Mouse (Mus musculus): ENCODE data around the gene Eif2d. TPM values are rescaled to one million over a fixed set of nuclear protein-coding genes. Genes with fewer than 3 reads are reported as not detected.
A peak's percentile ranks its signal among the peaks of the same experiment; 100 is the strongest.

Eif2d gene
- polyA plus RNA-seq, 1 experiment, result 41.9 TPM

GRCm38 (mm10) chr1:131181642-131182527 lies 28.9 kb downstream of the Eif2d start:
- peak; percentile 86 for DNase-seq
- TF ChIP-seq POLR2A (IDR thresholded peaks at IDR 0.05; ENCODE audit: control insufficient read depth, extremely low read depth, insufficient read depth, low read length, poor library complexity) (no peak), CTCF (IDR thresholded peaks at IDR 0.05; ENCODE audit: borderline replicate concordance, control insufficient read depth, extremely low read depth, insufficient read depth, low read length, poor library complexity) (peak; percentile 95)
- H3K36me3 ChIP-seq (ENCODE audit: control insufficient read depth, insufficient read depth, low read length), result peaks cover 45% of the 10 kb centered on the region
- peaks cover 36% of the 10 kb centered on the region for H3K4me1 ChIP-seq (replicated peaks; ENCODE audit: control insufficient read depth, insufficient read depth, low read length)
- no peak overlapping the region for H3K27ac ChIP-seq (ENCODE audit: control insufficient read depth, insufficient read depth, low read length)
- H3K27me3 ChIP-seq (ENCODE audit: control insufficient read depth, insufficient read depth, low read length), result no peaks in the 10 kb centered on the region
- 68% methylated on average over 9 of the region's 9 CpGs for WGBS
- H3K4me3 ChIP-seq (ENCODE audit: control insufficient read depth, insufficient read depth, low read length), result no peak overlapping the region

GRCm38 (mm10) chr1:131183201-131183600 lies 30.2 kb downstream of the Eif2d start:
- H3K27ac ChIP-seq (ENCODE audit: control insufficient read depth, insufficient read depth, low read length), result no peak overlapping the region
- H3K27me3 ChIP-seq (ENCODE audit: control insufficient read depth, insufficient read depth, low read length), result no peaks in the 10 kb centered on the region
- no peak for TF ChIP-seq CTCF (IDR thresholded peaks at IDR 0.05; ENCODE audit: borderline replicate concordance, control insufficient read depth, extremely low read depth, insufficient read depth, low read length, poor library complexity)
- no peak for TF ChIP-seq POLR2A (IDR thresholded peaks at IDR 0.05; ENCODE audit: control insufficient read depth, extremely low read depth, insufficient read depth, low read length, poor library complexity)
- 37% methylated on average over 7 of the region's 7 CpGs for WGBS
- peaks cover 42% of the 10 kb centered on the region for H3K4me1 ChIP-seq (replicated peaks; ENCODE audit: control insufficient read depth, insufficient read depth, low read length)
- no peak for DNase-seq
- peaks cover 39% of the 10 kb centered on the region for H3K36me3 ChIP-seq (ENCODE audit: control insufficient read depth, insufficient read depth, low read length)
- H3K4me3 ChIP-seq (ENCODE audit: control insufficient read depth, insufficient read depth, low read length), result no peak overlapping the region

- H3K4me1 ChIP-seq (replicated peaks; ENCODE audit: control insufficient read depth, insufficient read depth, low read length), result peaks cover 54% of the 10 kb centered on the region
- TF ChIP-seq POLR2A (IDR thresholded peaks at IDR 0.05; ENCODE audit: control insufficient read depth, extremely low read depth, insufficient read depth, low read length, poor library complexity) (no peak), CTCF (IDR thresholded peaks at IDR 0.05; ENCODE audit: borderline replicate concordance, control insufficient read depth, extremely low read depth, insufficient read depth, low read length, poor library complexity) (no peak)
- peaks cover 32% of the 10 kb centered on the region for H3K36me3 ChIP-seq (ENCODE audit: control insufficient read depth, insufficient read depth, low read length)
- DNase-seq, result no peak
- H3K4me3 ChIP-seq (ENCODE audit: control insufficient read depth, insufficient read depth, low read length), result no peak overlapping the region
- no peaks in the 10 kb centered on the region for H3K27me3 ChIP-seq (ENCODE audit: control insufficient read depth, insufficient read depth, low read length)
- 38% methylated on average over 9 of the region's 9 CpGs for WGBS
- peak overlapping the region; percentile 39; the same call in 1 of the 2 replicates for H3K27ac ChIP-seq (ENCODE audit: control insufficient read depth, insufficient read depth, low read length)
Observed at GRCm38 (mm10) chr1:131184253-131184955, 31.4 kb downstream of the Eif2d start.

GRCm38 (mm10) chr1:131184956-131185660 lies 32.1 kb downstream of the Eif2d start:
- Histone ChIP-seq H3K4me3 (ENCODE audit: control insufficient read depth, insufficient read depth, low read length) (no peak overlapping the region), H3K36me3 (ENCODE audit: control insufficient read depth, insufficient read depth, low read length) (peaks cover 25% of the 10 kb centered on the region), H3K4me1 (replicated peaks; ENCODE audit: control insufficient read depth, insufficient read depth, low read length) (peaks cover 59% of the 10 kb centered on the region), H3K27me3 (ENCODE audit: control insufficient read depth, insufficient read depth, low read length) (no peaks in the 10 kb centered on the region), H3K27ac (ENCODE audit: control insufficient read depth, insufficient read depth, low read length) (no peak overlapping the region)
- TF ChIP-seq CTCF (IDR thresholded peaks at IDR 0.05; ENCODE audit: borderline replicate concordance, control insufficient read depth, extremely low read depth, insufficient read depth, low read length, poor library complexity) (no peak), POLR2A (IDR thresholded peaks at IDR 0.05; ENCODE audit: control insufficient read depth, extremely low read depth, insufficient read depth, low read length, poor library complexity) (no peak)
- WGBS, result 70% methylated on average over 8 of the region's 8 CpGs
- no peak for DNase-seq

GRCm38 (mm10) chr1:131185821-131186506 lies 33.0 kb downstream of the Eif2d start:
- Histone ChIP-seq H3K27me3 (ENCODE audit: control insufficient read depth, insufficient read depth, low read length) (no peaks in the 10 kb centered on the region), H3K4me3 (ENCODE audit: control insufficient read depth, insufficient read depth, low read length) (no peak overlapping the region), H3K36me3 (ENCODE audit: control insufficient read depth, insufficient read depth, low read length) (peaks cover 20% of the 10 kb centered on the region), H3K27ac (ENCODE audit: control insufficient read depth, insufficient read depth, low read length) (no peak overlapping the region), H3K4me1 (replicated peaks; ENCODE audit: control insufficient read depth, insufficient read depth, low read length) (peaks cover 61% of the 10 kb centered on the region)
- TF ChIP-seq CTCF (IDR thresholded peaks at IDR 0.05; ENCODE audit: borderline replicate concordance, control insufficient read depth, extremely low read depth, insufficient read depth, low read length, poor library complexity), result no peak
- no peak for TF ChIP-seq POLR2A (IDR thresholded peaks at IDR 0.05; ENCODE audit: control insufficient read depth, extremely low read depth, insufficient read depth, low read length, poor library complexity)
- no peak for DNase-seq
- 87% methylated on average over 13 of the region's 13 CpGs for WGBS
